Mouse (Mus musculus) ES-E14 (cell line): ENCODE results near the gene A730015C16Rik. TPM values are rescaled to one million over a fixed set of nuclear protein-coding genes. Genes with fewer than 3 reads are reported as not detected.
A peak's percentile ranks its signal among the peaks of the same experiment; 100 is the strongest.

Experiments used
- DNase-seq: peaks from one replicate; pipeline ENCODE4 v3.0.0-alpha.2; 2013; ENCODE audit warnings: low read depth, low spot score
- H3K27ac ChIP-seq: 2 replicates; pipeline ENCODE4 v1.5.1; 2012; ENCODE audit warnings: low read depth, mild to moderate bottlenecking, low read length, moderate library complexity, mixed read lengths; ENCODE audit not compliant: poor library complexity, insufficient read depth, severe bottlenecking
- H3K36me3 ChIP-seq: 2 replicates; pipeline ENCODE4 v1.6.1; 2012; ENCODE audit warnings: mild to moderate bottlenecking, low read length, moderate library complexity, mixed read lengths; ENCODE audit not compliant: control insufficient read depth, poor library complexity, insufficient read depth, severe bottlenecking
- H3K4me1 ChIP-seq, 2 experiments: fragments of 150-350 bp in 1 of 2; sonication (generic) in 1 of 2; 2 replicates each; pipeline ENCODE4 v1.6.1; 2012; ENCODE audit warnings: low read length in 2 of 2, mild to moderate bottlenecking in 1 of 2, mixed read lengths in 1 of 2; ENCODE audit not compliant: control insufficient read depth in 2 of 2, insufficient read depth in 2 of 2, poor library complexity in 1 of 2
- H3K4me3 ChIP-seq, 2 experiments: fragments of 150-350 bp in 1 of 2; sonication (generic) in 1 of 2; 2 replicates each; pipeline ENCODE4 v1.5.1; 2012; ENCODE audit warnings: low read length in 2 of 2, low read depth in 1 of 2, mild to moderate bottlenecking in 1 of 2, mixed read lengths in 1 of 2; ENCODE audit not compliant: insufficient read depth in 1 of 2, poor library complexity in 1 of 2, severe bottlenecking in 1 of 2
- H3K9ac ChIP-seq: 2 replicates; pipeline ENCODE4 v1.6.1; 2012; ENCODE audit warnings: low read depth, mild to moderate bottlenecking, low read length, mixed read lengths; ENCODE audit not compliant: poor library complexity, insufficient read depth, severe bottlenecking
- H3K9me3 ChIP-seq: fragments of 150-350 bp; sonication (generic); 2 replicates; pipeline ENCODE4 v1.6.1; 2012; ENCODE audit warnings: low read depth, mild to moderate bottlenecking, low read length; ENCODE audit not compliant: control insufficient read depth, insufficient read depth
- CHD2 ChIP-seq: IDR thresholded peaks from 2 replicates; pipeline ENCODE4 v1.6.1; 2014; ENCODE audit warnings: mild to moderate bottlenecking, low read depth, low read length, inconsistent platforms
- HCFC1 ChIP-seq: IDR thresholded peaks from 2 replicates; pipeline ENCODE4 v1.6.1; 2012; ENCODE audit warnings: low read length, inconsistent platforms, borderline replicate concordance; ENCODE audit not compliant: insufficient read depth
- MAFK ChIP-seq: IDR thresholded peaks from 2 replicates; pipeline ENCODE4 v1.6.1; 2014; ENCODE audit warnings: mild to moderate bottlenecking, low read depth, low read length, inconsistent platforms; ENCODE audit not compliant: insufficient read depth
- ZC3H11A ChIP-seq: IDR thresholded peaks from 2 replicates; pipeline ENCODE4 v1.6.1; 2012; ENCODE audit warnings: low read depth, mild to moderate bottlenecking, inconsistent platforms, low read length, borderline replicate concordance
- ZNF384 ChIP-seq: IDR thresholded peaks from 2 replicates; pipeline ENCODE4 v1.6.1; 2012; ENCODE audit warnings: low read depth, low read length, inconsistent platforms
- in situ Hi-C, 2 experiments: fragments of 600-800 bp; cut with MboI; formaldehyde crosslinking; loops; one replicate each; pipeline ENCODE4 v1.15.1; 2025; ENCODE audit warnings: low sequenced_read_pairs in 2 of 2, inconsistent platforms in 1 of 2; ENCODE audit not compliant: unreplicated experiment in 2 of 2
- total RNA-seq: library from RNA; depleted of rRNA; stranded (reverse); fragments of 300-350 nt; gene quantifications from 2 replicates; pipeline ENCODE4 v1.2.3, GENCODE M21; 2012; rRNA removed

A730015C16Rik gene
- total RNA-seq, 1 experiment, result 3.1 TPM

- Histone ChIP-seq H3K9me3 (no peaks in the 10 kb centered on the region), H3K4me3 (no peak overlapping the region), H3K4me1 (no peaks in the 10 kb centered on the region; a peak in 1 of 4 replicates), H3K27ac (no peak overlapping the region), H3K36me3 (no peaks in the 10 kb centered on the region), H3K9ac (no peak overlapping the region)
- in situ Hi-C loops, result no loop called here
- DNase-seq, result no peak
- no peak for TF ChIP-seq ZC3H11A
These were observed 44.9 kb downstream of the A730015C16Rik start for GRCm38 (mm10) chr4:108803535-108803934.

- H3K36me3 ChIP-seq, result no peaks in the 10 kb centered on the region
- H3K4me1 ChIP-seq, result peaks cover 0 to 3% of the 10 kb centered on the region in 2 experiments; a peak in 2 of 4 replicates
- DNase-seq, result peak; percentile 38
These were observed 50.2 kb downstream of the A730015C16Rik start for GRCm38 (mm10) chr4:108798083-108798830.

More at GRCm38 (mm10) chr4:108798083-108798830, 50.2 kb downstream of the A730015C16Rik start:
- Histone ChIP-seq H3K4me3 (no peak overlapping the region), H3K27ac (no peak overlapping the region), H3K9ac (no peak overlapping the region), H3K9me3 (no peaks in the 10 kb centered on the region)
- in situ Hi-C loops, result no loop called here
- TF ChIP-seq ZC3H11A (peak; percentile 20; the same call in 1 of the 2 replicates), HCFC1 (no peak), MAFK (no peak), CHD2 (no peak), ZNF384 (no peak)

Other genes with a start within 250 kb of the A730015C16Rik start
- gene Cc2d1b, start 228.7 kb downstream of the A730015C16Rik start, total RNA-seq, result 77.1 and 112 TPM in 2 replicates
- gene 3110021N24Rik, start 129.0 kb downstream of the A730015C16Rik start, total RNA-seq, result 0.27 and 0.32 TPM in 2 replicates
- 7.8 and 8.7 TPM in 2 replicates for gene Zfyve9, start 67.8 kb downstream of the A730015C16Rik start, total RNA-seq
- 40.9 and 44.6 TPM in 2 replicates for gene Btf3l4, start 15.0 kb downstream of the A730015C16Rik start, total RNA-seq
- gene Txndc12, start 14.0 kb downstream of the A730015C16Rik start, total RNA-seq, result 65.1 and 91.4 TPM in 2 replicates
- gene Kti12, start 834 bp downstream of the A730015C16Rik start, total RNA-seq, result 26.2 and 26.7 TPM in 2 replicates
- 2.3 and 5.1 TPM in 2 replicates for gene Rab3b, start 30.4 kb upstream of the A730015C16Rik start, total RNA-seq
- 53.9 and 58.5 TPM in 2 replicates for gene Nrd1, start 152.0 kb upstream of the A730015C16Rik start, total RNA-seq